In the genomic region with DNA sequence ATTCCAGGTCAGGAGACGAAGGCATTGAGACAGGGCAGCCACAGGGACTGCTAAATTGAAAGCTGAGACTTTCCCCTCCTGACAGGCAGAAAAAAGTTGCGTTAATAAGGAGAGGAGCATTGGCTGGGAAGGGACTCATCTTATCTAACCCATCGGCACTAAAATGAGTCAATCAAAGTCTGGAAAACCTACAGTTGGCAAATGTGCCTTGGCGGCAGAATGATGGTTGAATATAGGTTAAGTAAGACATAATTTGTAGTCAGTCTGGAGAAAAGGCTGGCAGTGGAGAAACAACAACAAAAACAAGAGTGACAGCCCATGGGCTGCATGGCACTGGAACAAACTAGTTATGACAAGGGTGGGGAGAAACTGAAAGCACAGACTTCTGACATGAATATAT, we compare ENCODE assay signal across 22 mouse cellular contexts.
DNase-seq lines count a peak whose midpoint lies in the region; ATAC-seq and TF ChIP-seq lines count a peak whose summit lies in the region.
"Had no signal": no experiment of that assay in that cellular context is flagged by ENCODE, and none has a peak within 500 bp of the region (broad histone marks: within the 10 kb centered on the region; RNA-seq: fewer than 3 reads in every experiment).

No protein-coding gene starts in this region.

- H3K27me3 ChIP-seq in forebrain, postnatal 0 days (ENCODE audit: insufficient read depth, low read length): no peaks in the 10 kb centered on the region
- H3K27me3 ChIP-seq in forebrain, embryonic 10.5 days (ENCODE audit: poor library complexity, severe bottlenecking): no peaks in the 10 kb centered on the region
- H3K27me3 ChIP-seq: embryonic facial prominence, embryonic 12.5 days; heart, embryonic 15.5 days; hindbrain, embryonic 13.5 days had no signal

- TF ChIP-seq POLR2A in brain, embryonic 14.5 days (IDR thresholded peaks at IDR 0.05; ENCODE audit: borderline replicate concordance, extremely low read depth, insufficient read depth, insufficient read length, poor library complexity, severe bottlenecking): no peak

- DNase-seq in cerebellum, adult 9-10 months: peak; percentile 33
- no peak for DNase-seq in cerebellum, adult 9-11 months
- peak; percentile 25 for DNase-seq in forebrain, postnatal 0 days
- no peak for DNase-seq in forebrain, embryonic 10.5 days (ENCODE audit: extremely low spot score, low spot score)
- DNase-seq in brain, embryonic 14.5 days (ENCODE audit: low read depth): peak; percentile 58
- DNase-seq in gastrocnemius, postnatal 25 days: no peak
- DNase-seq in lung, adult 18-20 months: no peak
- DNase-seq: adrenal gland, postnatal 14 days; B cell, adult 2 months; cerebellum, postnatal 25 days; gastrocnemius, postnatal 36 days; heart, adult 2 months; heart, postnatal 14 days; kidney, adult 11 months; kidney, adult 9 months had no signal

- no peak for TF ChIP-seq CTCF in forebrain, postnatal 0 days (IDR thresholded peaks at IDR 0.05; ENCODE audit: low read depth)
- TF ChIP-seq CTCF in brain, embryonic 14.5 days (IDR thresholded peaks at IDR 0.05; ENCODE audit: borderline replicate concordance, extremely low read depth, insufficient read depth, insufficient read length): no peak

- 51% methylated on average over 4 of the region's 4 CpGs for WGBS in forebrain, postnatal 0 days
- WGBS in forebrain, embryonic 10.5 days: 84% methylated on average over 4 of the region's 4 CpGs

- H3K4me2 ChIP-seq in forebrain, postnatal 0 days (ENCODE audit: low read depth): no peak overlapping the region
- H3K4me2 ChIP-seq: embryonic facial prominence, embryonic 12.5 days; heart, embryonic 11.5 days; heart, embryonic 15.5 days; hindbrain, embryonic 13.5 days had no signal

- no peak overlapping the region for H3K9ac ChIP-seq in forebrain, postnatal 0 days
- H3K9ac ChIP-seq: embryonic facial prominence, embryonic 12.5 days; heart, embryonic 15.5 days; hindbrain, embryonic 13.5 days had no signal

- H3K27ac ChIP-seq in forebrain, postnatal 0 days (ENCODE audit: low read depth, low read length): no peak overlapping the region
- no peak overlapping the region for H3K27ac ChIP-seq in forebrain, embryonic 10.5 days
- H3K27ac ChIP-seq: embryonic facial prominence, embryonic 12.5 days; heart, adult 2 months; heart, embryonic 15.5 days; hindbrain, embryonic 13.5 days; hindbrain, postnatal 0 days had no signal

- no peak overlapping the region for H3K4me3 ChIP-seq in forebrain, postnatal 0 days (ENCODE audit: low read depth, low read length)
- no peak overlapping the region for H3K4me3 ChIP-seq in forebrain, embryonic 10.5 days
- H3K4me3 ChIP-seq: embryonic facial prominence, embryonic 12.5 days; heart, adult 2 months; heart, embryonic 15.5 days; hindbrain, embryonic 13.5 days had no signal

- no peaks in the 10 kb centered on the region for H3K9me3 ChIP-seq in forebrain, postnatal 0 days (ENCODE audit: low read length)
- no peaks in the 10 kb centered on the region for H3K9me3 ChIP-seq in forebrain, embryonic 10.5 days
- H3K9me3 ChIP-seq: embryonic facial prominence, embryonic 12.5 days; heart, embryonic 15.5 days; hindbrain, embryonic 13.5 days had no signal

- no peaks in the 10 kb centered on the region for H3K4me1 ChIP-seq in forebrain, postnatal 0 days (ENCODE audit: insufficient read depth)
- no peaks in the 10 kb centered on the region for H3K4me1 ChIP-seq in forebrain, embryonic 10.5 days
- H3K4me1 ChIP-seq: embryonic facial prominence, embryonic 12.5 days; heart, embryonic 15.5 days; hindbrain, embryonic 13.5 days had no signal

- no peaks in the 10 kb centered on the region for H3K36me3 ChIP-seq in forebrain, postnatal 0 days (ENCODE audit: insufficient read depth)
- H3K36me3 ChIP-seq in forebrain, embryonic 10.5 days (replicated peaks): no peaks in the 10 kb centered on the region
- H3K36me3 ChIP-seq: embryonic facial prominence, embryonic 12.5 days; G1E; heart, embryonic 15.5 days had no signal

- 0 out of 2 replicates have a peak, but pooled peaks have one; percentile 29 for ATAC-seq in forebrain, postnatal 0 days
- ATAC-seq: CD4-positive, CD25-positive, alpha-beta regulatory T cell, adult 4 months; hindbrain, postnatal 0 days had no signal

Comparison
In these comparisons a context has a peak if more than half of its experiments do, and no peak if none do; other contexts are left out.
1. DNase-seq: peak in cerebellum, adult 9-10 months (single experiment), forebrain, postnatal 0 days (single experiment) and brain, embryonic 14.5 days (single experiment); none in cerebellum, adult 9-11 months (single experiment), forebrain, embryonic 10.5 days (single experiment), gastrocnemius, postnatal 25 days (single experiment) and lung, adult 18-20 months (0 of 2).